Mouse (Mus musculus): ENCODE data around the gene Myo18a.

Gene Myo18a

GRCm38 (mm10) chr11:77840523-77841245, 77.6 kb downstream of the Myo18a start:
- peak; percentile 87 to 89 for DNase-seq

GRCm38 (mm10) chr11:77843068-77843905, 80.2 kb downstream of the Myo18a start:
- no peak for DNase-seq

- DNase-seq: no peak
Observed at GRCm38 (mm10) chr11:77843906-77844200, 80.8 kb downstream of the Myo18a start.

DNA sequence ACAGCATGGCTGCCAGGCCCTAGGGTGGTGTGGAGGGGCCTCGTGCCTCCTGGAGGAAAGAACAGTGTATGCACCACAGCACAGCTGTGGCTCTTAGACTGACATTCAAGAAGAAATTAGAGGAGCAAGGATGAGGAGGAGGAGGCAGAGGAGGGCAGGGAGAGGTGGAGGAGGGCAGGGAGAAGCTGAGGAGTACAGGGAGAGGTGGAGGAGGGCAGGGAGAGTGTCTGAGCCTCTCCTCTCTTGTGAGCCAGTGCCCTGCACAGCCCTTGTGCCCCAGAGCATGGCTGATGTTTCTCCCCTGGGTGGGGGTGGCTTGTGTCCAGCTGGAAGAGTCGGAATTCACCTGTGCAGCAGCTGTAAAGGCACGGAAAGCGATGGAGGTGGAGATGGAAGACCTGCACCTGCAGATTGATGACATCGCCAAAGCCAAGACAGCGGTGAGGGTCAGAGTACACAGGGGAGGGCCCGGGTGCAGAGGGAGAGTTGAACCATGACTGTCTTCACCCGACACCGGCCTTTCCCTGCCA, 84.6 kb downstream of the Myo18a start:
- no peak for DNase-seq

GRCm38 (mm10) chr11:77848131-77848530, 85.1 kb downstream of the Myo18a start:
- no peak for DNase-seq

DNA sequence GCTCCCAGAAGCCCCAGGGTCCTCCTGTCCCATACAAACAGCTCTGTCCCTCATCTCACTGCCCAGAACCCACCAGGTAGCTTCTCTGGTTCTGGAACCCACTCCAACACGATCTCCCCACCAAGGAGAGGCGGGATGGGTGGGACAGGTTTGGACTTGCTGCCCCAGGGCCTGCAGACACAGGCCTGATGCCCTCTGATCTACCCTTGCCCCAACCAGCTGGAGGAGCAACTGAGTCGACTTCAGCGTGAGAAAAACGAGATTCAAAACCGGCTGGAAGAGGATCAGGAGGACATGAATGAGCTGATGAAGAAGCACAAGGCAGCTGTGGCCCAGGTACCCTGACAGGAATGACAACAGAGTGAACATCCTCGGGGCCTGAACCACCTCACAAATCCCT, 86.1 kb downstream of the Myo18a start:
- no peak for DNase-seq

GRCm38 (mm10) chr11:77850401-77851244, 87.6 kb downstream of the Myo18a start:
- DNase-seq: peak; percentile 61 to 69

GRCm38 (mm10) chr11:77851483-77852010, 88.5 kb downstream of the Myo18a start:
- no peak for DNase-seq

DNA sequence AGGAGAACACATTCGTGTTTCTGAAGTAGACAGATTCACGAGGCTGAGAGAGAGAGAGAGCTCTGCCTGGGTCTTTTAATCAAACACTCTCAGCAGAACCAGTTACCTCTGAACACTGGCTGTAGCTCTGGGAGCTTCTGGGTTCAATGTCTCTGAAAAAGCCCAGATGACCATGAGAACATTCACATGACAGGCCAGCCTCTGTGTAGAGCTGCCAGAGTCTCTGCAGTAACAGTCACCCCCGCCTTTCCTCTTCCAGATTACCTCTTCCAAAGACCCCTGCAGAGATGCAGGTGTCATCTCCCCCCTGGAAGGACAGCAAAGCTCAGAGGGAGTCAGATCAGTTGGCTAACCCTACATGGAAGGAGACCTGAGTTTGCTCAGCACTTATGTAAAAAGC, 89.1 kb downstream of the Myo18a start:
- no peak for DNase-seq

- no peak for DNase-seq
Observed at GRCm38 (mm10) chr11:77852941-77853668, 90.1 kb downstream of the Myo18a start.

DNA sequence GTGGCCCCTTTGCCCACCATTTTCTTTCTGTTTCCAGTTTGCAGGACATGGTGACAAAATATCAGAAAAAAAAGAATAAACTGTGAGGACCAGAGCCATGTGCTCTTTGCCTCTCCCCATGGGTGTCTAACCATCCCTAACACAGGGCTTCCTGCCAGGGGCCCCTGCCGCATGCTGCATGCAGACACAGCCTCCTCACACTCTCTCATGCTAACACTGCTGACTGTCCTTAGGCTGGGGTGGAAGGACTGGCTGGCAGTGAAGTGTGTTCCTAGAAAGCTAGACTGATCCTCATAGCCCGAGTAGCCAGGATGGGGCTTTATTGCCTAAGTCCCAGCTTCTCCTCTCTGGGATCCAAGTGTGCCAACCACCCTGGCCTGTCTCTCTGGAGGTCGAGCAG, 91.6 kb downstream of the Myo18a start:
- DNase-seq: no peak

- DNase-seq: no peak
Observed at GRCm38 (mm10) chr11:77855396-77855795, 92.3 kb downstream of the Myo18a start.

DNA sequence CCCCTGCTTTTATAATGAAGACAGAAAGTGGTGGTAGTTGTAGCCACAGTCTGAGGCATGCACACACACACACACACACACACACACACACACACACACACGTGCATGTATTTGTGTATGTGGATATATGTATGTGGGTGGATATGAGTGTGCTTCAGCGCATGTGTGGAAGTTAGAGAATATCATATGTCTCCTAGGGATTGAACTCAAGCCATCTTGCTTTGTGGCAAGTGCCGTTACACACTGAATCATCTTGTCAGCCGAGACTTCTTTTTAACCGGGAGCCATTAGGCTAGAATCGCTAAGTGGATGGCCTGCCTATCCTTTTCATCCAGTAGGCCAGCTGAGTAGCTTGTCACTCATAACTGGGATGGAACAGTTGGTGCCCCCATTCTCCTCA, 94.0 kb downstream of the Myo18a start:
- no peak for DNase-seq

DNA sequence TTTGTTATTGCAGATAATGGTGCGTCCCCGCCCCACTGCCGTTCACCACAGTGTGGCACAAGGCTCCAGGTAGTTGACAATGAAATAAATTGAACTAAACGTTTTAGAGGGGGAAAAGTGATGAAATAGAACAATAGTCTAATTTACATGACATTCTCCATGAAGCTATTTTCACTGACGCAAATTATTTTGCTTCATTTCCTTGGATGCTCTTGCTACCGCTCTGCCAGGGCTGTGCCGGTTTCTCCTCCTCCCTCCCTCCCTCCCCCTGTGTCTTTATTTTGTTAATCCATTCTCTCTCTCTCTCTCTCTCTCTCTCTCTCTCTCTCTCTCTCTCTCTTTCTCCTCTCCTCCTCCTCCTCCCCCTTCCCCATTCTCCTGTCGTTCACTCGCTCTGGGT, 95.5 kb downstream of the Myo18a start:
- no peak for DNase-seq

DNA sequence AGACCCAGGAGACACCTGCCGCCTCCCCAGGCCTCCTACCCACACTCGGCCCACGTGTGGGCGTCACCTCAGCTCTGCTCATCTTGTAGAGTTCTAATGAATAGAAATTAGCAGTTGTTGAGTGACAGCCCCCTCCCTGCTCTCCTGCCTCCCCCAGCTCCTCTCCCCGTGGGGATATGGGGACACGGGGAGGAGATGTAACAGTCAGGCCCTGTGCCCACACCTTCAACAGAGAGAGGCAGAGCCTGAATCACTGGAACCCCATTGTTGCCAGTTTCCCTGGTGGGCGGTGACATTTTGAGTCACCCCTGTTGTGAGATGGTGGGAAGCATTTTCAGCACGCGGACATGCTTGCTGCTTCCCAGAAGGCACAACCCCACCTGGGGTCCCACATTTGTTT, 97.9 kb downstream of the Myo18a start:
- no peak for DNase-seq

- no peak for DNase-seq
Observed at GRCm38 (mm10) chr11:77862887-77863286, 99.8 kb downstream of the Myo18a start.

GRCm38 (mm10) chr11:77864771-77865170, 101.7 kb downstream of the Myo18a start:
- DNase-seq: no peak

- no peak for DNase-seq
Observed at GRCm38 (mm10) chr11:77867419-77868083, 104.5 kb downstream of the Myo18a start.

DNA sequence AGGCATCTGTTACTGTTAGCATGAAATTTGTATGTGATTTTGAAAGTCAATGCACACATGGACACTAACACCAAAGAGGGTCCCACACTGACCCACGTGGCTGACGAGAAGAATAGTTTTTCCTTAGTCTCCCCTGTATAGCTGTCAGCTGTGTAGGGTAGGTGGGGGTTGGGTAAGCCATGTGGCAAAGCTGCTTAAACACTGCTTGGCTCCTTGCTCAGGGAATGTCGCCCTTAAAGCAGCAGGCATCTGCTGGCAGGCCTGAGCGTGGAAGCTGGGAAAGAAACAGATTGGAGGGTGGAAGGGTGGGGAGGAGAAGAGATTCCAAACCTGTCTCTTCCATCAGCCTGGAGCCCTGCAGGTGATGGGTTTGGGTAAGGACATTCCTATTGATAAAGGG, 108.4 kb downstream of the Myo18a start:
- DNase-seq: peak; percentile 78 to 84

GRCm38 (mm10) chr11:77872236-77872635, 109.2 kb downstream of the Myo18a start:
- peak; percentile 83 to 85 for DNase-seq

DNA sequence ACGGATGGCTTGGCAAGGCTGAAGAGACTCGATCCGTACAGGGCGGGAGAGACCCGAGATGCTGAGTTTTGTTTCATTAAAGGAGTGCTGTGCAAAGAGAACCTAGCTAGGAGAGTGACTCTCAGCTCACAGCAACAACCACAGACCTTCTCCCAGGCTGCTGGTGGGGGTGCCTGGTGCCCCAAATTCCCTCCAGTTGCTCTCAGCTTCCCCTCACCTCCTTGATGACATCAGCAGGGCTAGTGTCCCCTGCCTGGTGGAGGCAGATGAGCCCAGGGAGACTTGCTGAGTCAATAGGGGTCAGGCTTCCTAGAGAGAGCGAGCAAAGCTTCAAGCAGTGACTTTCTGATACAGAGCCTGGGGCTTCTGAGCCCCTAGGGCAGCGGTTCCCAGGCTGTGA, 109.6 kb downstream of the Myo18a start:
- peak in 1 of 2 experiments; percentile 50 for DNase-seq

GRCm38 (mm10) chr11:77873116-77873515, 110.1 kb downstream of the Myo18a start:
- DNase-seq: no peak
